Mouse (Mus musculus): ENCODE measurements at regions not wholly inside any gene's neighbourhood (a gene's known extent, or its start where the extent isn't known, plus 50 kb on each side); places are given as distances from the start of the nearest gene placed in this dataset.

- TF ChIP-seq CTCF (IDR thresholded peaks at IDR 0.05; ENCODE audit: borderline replicate concordance, extremely low read depth, insufficient read depth, insufficient read length), result no peak
- TF ChIP-seq POLR2A (IDR thresholded peaks at IDR 0.05; ENCODE audit: borderline replicate concordance, extremely low read depth, insufficient read depth, insufficient read length, poor library complexity, severe bottlenecking), result no peak
Measured at GRCm38 (mm10) chr5:120325386-120325910, 106.1 kb upstream of the Lhx5 start.
